Mouse (Mus musculus) ES-E14 (cell line): ENCODE results near the gene Armc7. TPM values are rescaled to one million over a fixed set of nuclear protein-coding genes. Genes with fewer than 3 reads are reported as not detected.

Experiments used
- DNase-seq: peaks from one replicate; pipeline ENCODE4 v3.0.0-alpha.2; 2013; ENCODE audit warnings: low read depth, low spot score
- H3K27ac ChIP-seq: 2 replicates; pipeline ENCODE4 v1.5.1; 2012; ENCODE audit warnings: low read depth, mild to moderate bottlenecking, low read length, moderate library complexity, mixed read lengths; ENCODE audit not compliant: poor library complexity, insufficient read depth, severe bottlenecking
- H3K36me3 ChIP-seq: 2 replicates; pipeline ENCODE4 v1.6.1; 2012; ENCODE audit warnings: mild to moderate bottlenecking, low read length, moderate library complexity, mixed read lengths; ENCODE audit not compliant: control insufficient read depth, poor library complexity, insufficient read depth, severe bottlenecking
- H3K4me1 ChIP-seq, 2 experiments: fragments of 150-350 bp in 1 of 2; sonication (generic) in 1 of 2; 2 replicates each; pipeline ENCODE4 v1.6.1; 2012; ENCODE audit warnings: low read length in 2 of 2, mild to moderate bottlenecking in 1 of 2, mixed read lengths in 1 of 2; ENCODE audit not compliant: control insufficient read depth in 2 of 2, insufficient read depth in 2 of 2, poor library complexity in 1 of 2
- H3K4me3 ChIP-seq, 2 experiments: fragments of 150-350 bp in 1 of 2; sonication (generic) in 1 of 2; 2 replicates each; pipeline ENCODE4 v1.5.1; 2012; ENCODE audit warnings: low read length in 2 of 2, low read depth in 1 of 2, mild to moderate bottlenecking in 1 of 2, mixed read lengths in 1 of 2; ENCODE audit not compliant: insufficient read depth in 1 of 2, poor library complexity in 1 of 2, severe bottlenecking in 1 of 2
- H3K9ac ChIP-seq: 2 replicates; pipeline ENCODE4 v1.6.1; 2012; ENCODE audit warnings: low read depth, mild to moderate bottlenecking, low read length, mixed read lengths; ENCODE audit not compliant: poor library complexity, insufficient read depth, severe bottlenecking
- H3K9me3 ChIP-seq: fragments of 150-350 bp; sonication (generic); 2 replicates; pipeline ENCODE4 v1.6.1; 2012; ENCODE audit warnings: low read depth, mild to moderate bottlenecking, low read length; ENCODE audit not compliant: control insufficient read depth, insufficient read depth
- CHD2 ChIP-seq: IDR thresholded peaks from 2 replicates; pipeline ENCODE4 v1.6.1; 2014; ENCODE audit warnings: mild to moderate bottlenecking, low read depth, low read length, inconsistent platforms
- HCFC1 ChIP-seq: IDR thresholded peaks from 2 replicates; pipeline ENCODE4 v1.6.1; 2012; ENCODE audit warnings: low read length, inconsistent platforms, borderline replicate concordance; ENCODE audit not compliant: insufficient read depth
- MAFK ChIP-seq: IDR thresholded peaks from 2 replicates; pipeline ENCODE4 v1.6.1; 2014; ENCODE audit warnings: mild to moderate bottlenecking, low read depth, low read length, inconsistent platforms; ENCODE audit not compliant: insufficient read depth
- ZC3H11A ChIP-seq: IDR thresholded peaks from 2 replicates; pipeline ENCODE4 v1.6.1; 2012; ENCODE audit warnings: low read depth, mild to moderate bottlenecking, inconsistent platforms, low read length, borderline replicate concordance
- ZNF384 ChIP-seq: IDR thresholded peaks from 2 replicates; pipeline ENCODE4 v1.6.1; 2012; ENCODE audit warnings: low read depth, low read length, inconsistent platforms
- in situ Hi-C, 2 experiments: fragments of 600-800 bp; cut with MboI; formaldehyde crosslinking; loops; one replicate each; pipeline ENCODE4 v1.15.1; 2025; ENCODE audit warnings: low sequenced_read_pairs in 2 of 2, inconsistent platforms in 1 of 2; ENCODE audit not compliant: unreplicated experiment in 2 of 2
- total RNA-seq: library from RNA; depleted of rRNA; stranded (reverse); fragments of 300-350 nt; gene quantifications from 2 replicates; pipeline ENCODE4 v1.2.3, GENCODE M21; 2012

Gene Armc7
- total RNA-seq, 1 experiment: 4.8 TPM

DNA sequence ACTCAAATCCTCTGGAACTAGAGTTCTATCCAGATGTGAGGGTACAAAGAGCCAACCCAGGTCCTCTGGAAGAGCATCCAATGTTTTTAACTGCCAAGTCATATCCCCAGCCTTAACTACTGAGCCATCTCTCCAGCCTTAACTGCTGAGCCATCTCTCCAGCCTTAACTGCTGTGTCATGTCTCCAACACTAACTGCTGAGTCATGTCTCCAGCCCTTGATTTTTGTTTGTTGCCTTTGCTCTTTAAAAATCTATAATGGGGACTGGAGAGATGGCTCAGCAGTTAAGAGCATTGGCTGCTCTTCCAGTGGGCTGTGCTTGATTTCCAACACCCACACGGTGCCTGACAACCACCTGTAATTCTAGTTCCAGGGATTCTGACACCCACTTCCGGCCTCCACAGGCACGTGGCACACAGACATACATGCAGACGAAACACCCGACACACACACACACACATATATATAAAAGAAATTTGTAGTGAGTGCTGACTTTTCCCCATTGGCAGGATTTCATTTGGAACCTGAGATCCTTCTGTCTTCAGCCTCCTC is 37.8 kb upstream of the Armc7 start:
- DNase-seq: no peak
- H3K9ac ChIP-seq: no peak overlapping the region
- no peak overlapping the region for H3K27ac ChIP-seq
- H3K9me3 ChIP-seq: no peaks in the 10 kb centered on the region
- H3K36me3 ChIP-seq: no peaks in the 10 kb centered on the region
- TF ChIP-seq MAFK (peak; percentile 90), ZNF384 (no peak)
- no peak overlapping the region for H3K4me3 ChIP-seq
- H3K4me1 ChIP-seq: peaks cover 2 to 3% of the 10 kb centered on the region in 2 experiments; a peak in 1 of 4 replicates
- in situ Hi-C loops: no loop called here

DNA sequence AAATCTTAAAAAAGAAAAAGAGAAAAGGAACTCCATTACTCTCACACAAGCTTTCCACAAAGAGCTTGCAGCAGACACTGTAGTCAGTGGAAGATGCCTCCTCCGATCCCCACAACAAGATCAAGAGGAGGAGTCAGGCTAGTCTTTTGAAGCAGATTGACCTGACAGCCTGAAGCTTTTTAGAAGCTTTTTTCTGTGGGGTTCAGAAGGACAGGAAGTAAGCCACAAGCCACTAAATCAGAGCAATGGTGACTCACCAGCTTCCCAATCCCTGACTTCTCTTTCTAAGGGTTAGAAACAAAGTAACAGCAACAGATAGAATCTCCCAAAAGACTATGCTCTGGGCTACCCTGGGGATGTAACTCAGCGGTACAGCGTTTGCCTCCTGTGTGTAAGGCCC is 36.1 kb upstream of the Armc7 start:
- no peak for DNase-seq
- H3K27ac ChIP-seq: no peak overlapping the region
- no peak overlapping the region for H3K9ac ChIP-seq
- in situ Hi-C loops: no loop called here
- TF ChIP-seq MAFK (no peak), CHD2 (no peak), HCFC1 (no peak), ZNF384 (no peak), ZC3H11A (no peak)
- H3K9me3 ChIP-seq: no peaks in the 10 kb centered on the region
- no peaks in the 10 kb centered on the region for H3K36me3 ChIP-seq
- no peak overlapping the region for H3K4me3 ChIP-seq
- peaks cover 2 to 3% of the 10 kb centered on the region in 2 experiments; a peak in 1 of 4 replicates for H3K4me1 ChIP-seq

DNA sequence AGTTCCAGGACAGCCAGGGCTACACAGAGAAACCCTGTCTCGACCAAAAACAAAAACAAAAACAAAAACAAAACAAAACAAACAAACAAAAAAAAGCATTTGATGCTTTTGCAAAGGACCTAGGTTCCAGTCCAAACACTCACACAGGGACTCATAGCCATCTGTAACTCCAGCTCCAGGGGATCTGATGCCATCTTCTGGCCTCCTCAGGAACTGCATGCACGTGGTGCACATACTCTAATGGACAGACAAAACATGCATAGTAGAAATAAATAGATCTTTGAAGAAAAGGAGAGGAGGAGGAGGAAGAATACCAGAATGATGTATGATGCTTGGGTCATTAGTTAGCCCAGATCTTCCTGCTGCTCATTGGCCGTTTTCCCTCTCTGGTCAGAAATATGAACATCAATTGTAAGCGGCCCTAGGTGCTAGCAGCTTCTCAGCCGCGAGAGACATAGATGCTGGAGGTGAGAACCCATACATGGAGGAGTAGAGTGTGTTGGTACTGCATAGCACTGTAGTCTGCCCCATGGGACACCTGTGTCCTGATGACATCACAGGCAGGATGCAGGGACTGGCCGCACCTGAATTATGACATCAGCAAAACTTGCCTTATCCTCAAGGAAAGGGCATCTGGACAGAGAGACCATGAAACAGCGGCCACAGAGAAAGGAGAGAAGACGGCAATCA is 35.4 kb upstream of the Armc7 start, which contains the start of gene Trim80:
Gene Trim80, plus strand, starts transcription at position 640 of the 690 bp plus-strand sequence.
- Histone ChIP-seq H3K9ac (no peak within 1 kb of the TSS), H3K36me3 (no peaks in the 10 kb centered on the region), H3K4me1 (peaks cover 2 to 3% of the 10 kb centered on the region in 2 experiments; a peak in 1 of 4 replicates), H3K4me3 (peak within 1 kb of the TSS; percentile 9 to 30; a peak in 3 of 4 replicates), H3K9me3 (no peaks in the 10 kb centered on the region), H3K27ac (no peak within 1 kb of the TSS)
- no peak for DNase-seq
- TF ChIP-seq MAFK (no peak), ZC3H11A (0 out of 2 replicates have a peak, but pooled peaks have one; percentile 13), CHD2 (no peak)
- in situ Hi-C loops: no loop called here

DNA sequence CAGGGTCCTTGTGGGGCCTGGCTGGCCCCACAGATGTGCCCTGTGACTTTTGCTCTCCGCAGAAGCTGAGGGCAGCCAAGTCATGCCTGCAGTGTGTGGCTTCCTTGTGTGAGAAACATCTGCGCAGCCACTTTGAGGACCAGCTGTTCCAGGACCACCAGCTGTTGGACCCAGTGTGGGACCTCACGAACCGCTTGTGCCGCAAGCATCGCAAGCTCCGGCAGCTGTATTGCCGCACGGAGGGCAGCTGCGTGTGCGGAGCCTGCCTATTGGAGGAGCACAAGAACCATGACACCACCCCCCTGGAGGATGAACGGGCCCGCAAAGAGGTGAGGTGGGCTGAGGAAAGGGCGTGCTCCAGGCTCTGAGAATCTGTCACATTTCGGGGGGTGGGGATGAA is 34.0 kb upstream of the Armc7 start:
- Histone ChIP-seq H3K36me3 (no peaks in the 10 kb centered on the region), H3K4me1 (peaks cover 0 to under 1% of the 10 kb centered on the region in 2 experiments; a peak in 1 of 4 replicates), H3K9ac (no peak overlapping the region), H3K9me3 (no peaks in the 10 kb centered on the region), H3K4me3 (peak overlapping the region; percentile 9 to 30; a peak in 3 of 4 replicates), H3K27ac (no peak overlapping the region)
- DNase-seq: no peak
- TF ChIP-seq HCFC1: no peak
- TF ChIP-seq ZC3H11A: no peak
- no peak for TF ChIP-seq MAFK
- TF ChIP-seq ZNF384: no peak
- TF ChIP-seq CHD2: no peak
- in situ Hi-C loops: no loop called here
